Mouse (Mus musculus) liver, embryonic 14.5 days (tissue): ENCODE measurements around the gene Naif1. TPM values are rescaled to one million over a fixed set of nuclear protein-coding genes. Genes with fewer than 3 reads are reported as not detected.
A peak's percentile ranks its signal among the peaks of the same experiment; 100 is the strongest.

Source experiments
- ATAC-seq: fragments of 200-750 bp; cut with Nextera tagmentation; 2 replicates; pipeline ENCODE4 v1.8.0; 2017; ENCODE audit warnings: moderate number of reproducible peaks, mild to moderate bottlenecking, moderate library complexity; ENCODE audit not compliant: insufficient read depth
- DNase-seq, 3 experiments: peaks; one replicate each; pipeline ENCODE4 v3.0.0-alpha.2; 2012 to 2013; ENCODE audit warnings: low read depth in 3 of 3, low spot score in 3 of 3
- H3K27ac ChIP-seq: fragments of 300-500 bp; sonication (generic); 2 replicates; pipeline ENCODE4 v1.5.1; 2014; ENCODE audit warnings: moderate library complexity, mild to moderate bottlenecking, control low read depth, inconsistent platforms
- H3K27me3 ChIP-seq: fragments of 300-500 bp; sonication (generic); 2 replicates; pipeline ENCODE4 v1.6.1; 2014; ENCODE audit warnings: mild to moderate bottlenecking, low read length, moderate library complexity; ENCODE audit not compliant: control insufficient read depth, insufficient read depth
- H3K36me3 ChIP-seq: fragments of 300-500 bp; sonication (generic); replicated peaks from 2 replicates; pipeline ENCODE4 v1.6.1; 2014; ENCODE audit warnings: low read depth; ENCODE audit not compliant: control insufficient read depth, insufficient read depth
- H3K4me1 ChIP-seq, 2 experiments: fragments of 200-500 bp in 1 of 2; fragments of 300-500 bp in 1 of 2; sonication (generic) in 1 of 2; replicated peaks; 2 replicates each; pipeline ENCODE4 v1.6.1; 2012 to 2014; ENCODE audit warnings: antibody characterized with exemption in 1 of 2, inconsistent platforms in 1 of 2, low read length in 1 of 2; ENCODE audit not compliant: control insufficient read depth in 2 of 2, insufficient read depth in 2 of 2
- H3K4me2 ChIP-seq: fragments of 300-500 bp; sonication (generic); 2 replicates; pipeline ENCODE4 v1.6.1; 2014; ENCODE audit warnings: low read depth, mild to moderate bottlenecking, control low read depth, moderate library complexity
- H3K4me3 ChIP-seq, 2 experiments: fragments of 200-500 bp in 1 of 2; fragments of 300-500 bp in 1 of 2; sonication (generic) in 1 of 2; 2 replicates each; pipeline ENCODE4 v1.5.1; 2012 to 2014; ENCODE audit warnings: low read depth in 2 of 2, low read length in 2 of 2, mild to moderate bottlenecking in 2 of 2, control low read depth in 1 of 2, inconsistent platforms in 1 of 2, moderate library complexity in 1 of 2; ENCODE audit not compliant: insufficient read depth in 1 of 2
- H3K9ac ChIP-seq: fragments of 300-500 bp; sonication (generic); replicated peaks from 2 replicates; pipeline ENCODE4 v1.6.1; 2014; ENCODE audit warnings: mild to moderate bottlenecking, control low read depth, moderate library complexity
- H3K9me3 ChIP-seq: fragments of 300-500 bp; sonication (generic); 2 replicates; pipeline ENCODE4 v1.6.1; 2016; ENCODE audit warnings: low read length, mixed read lengths; ENCODE audit not compliant: control insufficient read depth
- CTCF ChIP-seq: IDR thresholded peaks from 2 replicates; pipeline ENCODE4 v1.5.1; 2016; ENCODE audit warnings: antibody characterized with exemption, low read depth, control low read depth
- EP300 ChIP-seq: IDR thresholded peaks from 2 replicates; pipeline ENCODE4 v1.6.1; 2016; ENCODE audit warnings: antibody characterized with exemption, low read depth
- WGBS: fragments of 180-500 bp; shearing (Covaris S2); extraction: QIAGEN DNeasy Blood & Tissue Kit; methylation state at CpG from one replicate; pipeline ENCODE4 v1.1.7; 2014; ENCODE audit not compliant: insufficient replicate concordance; 5-methylcytosine and 5-hydroxymethylcytosine counted together
- polyA plus RNA-seq, 2 experiments: library from polyadenylated mRNA; depleted of rRNA in 1 of 2; stranded (reverse) in 1 of 2; unstranded in 1 of 2; fragments of >200 nt; fragmentation: Nextera tagmentation in 1 of 2; extraction: Ambion mirVana in 1 of 2; gene quantifications; 2 replicates each; pipeline versions ENCODE4 v1.2.1 to v1.2.3; 2012 to 2014

The Naif1 gene
- polyA plus RNA-seq, 2 experiments: 1.4 to 1.6 TPM

GRCm38 (mm10) chr2:32450881-32451844, 906 bp downstream of the Naif1 start, which contains the start of gene Slc25a25:
Gene Slc25a25, minus strand, starts transcription at chr2:32451445.
- H3K4me2 ChIP-seq: peak within 1 kb of the TSS; percentile 99
- H3K36me3 ChIP-seq: no peaks in the 10 kb centered on the region
- H3K9me3 ChIP-seq: no peaks in the 10 kb centered on the region
- H3K27me3 ChIP-seq: no peaks in the 10 kb centered on the region
- peak; percentile 95 for DNase-seq
- ATAC-seq: peak; percentile 88
- peaks cover 27 to 42% of the 10 kb centered on the region in 2 experiments for H3K4me1 ChIP-seq
- peak within 1 kb of the TSS; percentile 95 for H3K27ac ChIP-seq
- H3K9ac ChIP-seq: peak within 1 kb of the TSS; percentile 94
- H3K4me3 ChIP-seq: peak within 1 kb of the TSS; percentile 80 to 97
- TF ChIP-seq EP300: no peak
- no peak for TF ChIP-seq CTCF
- WGBS: under 1% methylated on average over 103 of the region's 103 CpGs

- H3K4me2 ChIP-seq: peak overlapping the region; percentile 99
- no peaks in the 10 kb centered on the region for H3K36me3 ChIP-seq
- H3K27me3 ChIP-seq: no peaks in the 10 kb centered on the region
- WGBS: under 1% methylated on average over 25 of the region's 25 CpGs
- DNase-seq (peak; percentile 99), ATAC-seq (peak; percentile 94)
- no peak for TF ChIP-seq CTCF
- peak; percentile 75 for TF ChIP-seq EP300
- H3K4me1 ChIP-seq: peaks cover 27 to 40% of the 10 kb centered on the region in 2 experiments
- H3K4me3 ChIP-seq: peak overlapping the region; percentile 71 to 97
- no peaks in the 10 kb centered on the region for H3K9me3 ChIP-seq
- H3K9ac ChIP-seq: peak overlapping the region; percentile 75
- peak overlapping the region; percentile 95 for H3K27ac ChIP-seq
These were observed 1.7 kb downstream of the Naif1 start for GRCm38 (mm10) chr2:32451870-32452372.

GRCm38 (mm10) chr2:32452441-32452971, 2.2 kb downstream of the Naif1 start:
- no peaks in the 10 kb centered on the region for H3K27me3 ChIP-seq
- no peaks in the 10 kb centered on the region for H3K9me3 ChIP-seq
- WGBS: 78% methylated on average over 16 of the region's 16 CpGs
- H3K4me1 ChIP-seq: peaks cover 27 to 37% of the 10 kb centered on the region in 2 experiments
- H3K9ac ChIP-seq: peak overlapping the region; percentile 73
- DNase-seq (no peak), ATAC-seq (no peak)
- no peaks in the 10 kb centered on the region for H3K36me3 ChIP-seq
- peak overlapping the region; percentile 99 for H3K4me2 ChIP-seq
- TF ChIP-seq CTCF (no peak; the same call in 1 of the 2 replicates), EP300 (no peak)
- H3K27ac ChIP-seq: peak overlapping the region; percentile 54
- H3K4me3 ChIP-seq: peak overlapping the region; percentile 52 to 62

GRCm38 (mm10) chr2:32453641-32454303, 3.5 kb downstream of the Naif1 start:
- Histone ChIP-seq H3K36me3 (no peaks in the 10 kb centered on the region), H3K27ac (no peak overlapping the region)
- 62% methylated on average over 5 of the region's 5 CpGs for WGBS

More at GRCm38 (mm10) chr2:32453641-32454303, 3.5 kb downstream of the Naif1 start:
- TF ChIP-seq EP300 (no peak), CTCF (no peak)
- ATAC-seq (no peak), DNase-seq (no peak)
- H3K4me1 ChIP-seq: peaks cover 22 to 28% of the 10 kb centered on the region in 2 experiments
- H3K9ac ChIP-seq: no peak overlapping the region
- H3K4me2 ChIP-seq: peak overlapping the region; percentile 99
- no peak overlapping the region for H3K4me3 ChIP-seq
- H3K9me3 ChIP-seq: no peaks in the 10 kb centered on the region
- H3K27me3 ChIP-seq: no peaks in the 10 kb centered on the region
